12 mouse cellular contexts compared by ENCODE assay signal in the genomic region with DNA sequence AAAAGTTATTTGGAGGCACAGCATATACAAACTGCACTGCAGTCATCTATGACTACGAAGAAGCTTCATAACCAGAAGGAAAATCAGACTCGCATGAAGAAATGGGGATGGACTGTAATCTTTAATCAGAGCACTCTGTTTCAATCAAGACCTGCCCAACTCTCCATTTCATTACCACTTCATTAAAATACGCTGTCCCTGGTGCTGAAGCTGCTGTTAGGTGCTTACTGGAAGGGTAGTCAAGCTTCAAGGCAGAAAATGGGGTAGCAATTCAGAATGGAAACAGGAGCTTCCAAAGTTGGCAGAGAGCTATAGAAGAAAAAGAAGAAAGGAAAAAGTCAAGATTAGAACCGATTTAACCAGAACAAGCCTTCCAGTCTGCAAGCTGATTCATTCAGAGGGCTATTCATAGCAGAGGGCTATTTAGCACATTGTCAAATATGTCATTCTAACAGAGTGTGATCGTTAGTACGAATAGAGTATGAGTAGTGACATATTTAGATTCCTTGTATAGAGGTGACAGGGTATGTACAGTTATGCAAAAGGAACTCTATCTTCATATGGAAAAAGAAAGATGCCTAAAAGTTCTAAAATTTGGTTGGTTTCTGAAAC.
A peak's percentile ranks its signal among the peaks of the same experiment; 100 is the strongest.
DNase-seq lines count a peak whose midpoint lies in the region; ATAC-seq lines count a peak whose summit lies in the region.
"Had no signal": no experiment of that assay in that cellular context is flagged by ENCODE, and none has a peak within 500 bp of the region (broad histone marks: within the 10 kb centered on the region; RNA-seq: fewer than 3 reads in every experiment).

No protein-coding gene starts in this region.

- no peaks in the 10 kb centered on the region for H3K36me3 ChIP-seq in hindbrain, embryonic 14.5 days (replicated peaks; ENCODE audit: control insufficient read depth, insufficient read depth)
- H3K36me3 ChIP-seq in hindbrain, embryonic 13.5 days, result no peaks in the 10 kb centered on the region
- no peaks in the 10 kb centered on the region for H3K36me3 ChIP-seq in embryonic facial prominence, embryonic 14.5 days (ENCODE audit: control insufficient read depth, insufficient read depth, low read length)
- H3K36me3 ChIP-seq: heart, embryonic 13.5 days; midbrain, embryonic 15.5 days had no signal

- no peak overlapping the region for H3K4me2 ChIP-seq in hindbrain, embryonic 14.5 days (replicated peaks)
- no peak overlapping the region for H3K4me2 ChIP-seq in hindbrain, embryonic 13.5 days
- no peak overlapping the region for H3K4me2 ChIP-seq in embryonic facial prominence, embryonic 14.5 days (ENCODE audit: low read depth, low read length)
- H3K4me2 ChIP-seq: heart, embryonic 13.5 days; liver, embryonic 11.5 days; midbrain, embryonic 15.5 days had no signal

- H3K9me3 ChIP-seq in hindbrain, embryonic 14.5 days (ENCODE audit: control insufficient read depth, low read length), result no peaks in the 10 kb centered on the region
- H3K9me3 ChIP-seq in hindbrain, embryonic 13.5 days, result no peaks in the 10 kb centered on the region
- no peaks in the 10 kb centered on the region for H3K9me3 ChIP-seq in embryonic facial prominence, embryonic 14.5 days (ENCODE audit: control insufficient read depth, low read length)
- H3K9me3 ChIP-seq: heart, embryonic 13.5 days; midbrain, embryonic 15.5 days had no signal

- H3K27me3 ChIP-seq in hindbrain, embryonic 14.5 days (ENCODE audit: control insufficient read depth, insufficient read depth, low read length), result no peaks in the 10 kb centered on the region
- no peaks in the 10 kb centered on the region for H3K27me3 ChIP-seq in hindbrain, embryonic 13.5 days
- H3K27me3 ChIP-seq in embryonic facial prominence, embryonic 14.5 days (replicated peaks; ENCODE audit: control insufficient read depth, insufficient read depth, low read length), result no peaks in the 10 kb centered on the region
- H3K27me3 ChIP-seq: heart, embryonic 13.5 days; midbrain, embryonic 15.5 days had no signal

- no peaks in the 10 kb centered on the region for H3K4me1 ChIP-seq in hindbrain, embryonic 14.5 days (replicated peaks; ENCODE audit: control insufficient read depth, insufficient read depth, low read length)
- H3K4me1 ChIP-seq in hindbrain, embryonic 13.5 days (replicated peaks), result no peaks in the 10 kb centered on the region
- no peaks in the 10 kb centered on the region for H3K4me1 ChIP-seq in embryonic facial prominence, embryonic 14.5 days (ENCODE audit: control insufficient read depth, insufficient read depth, low read length)
- H3K4me1 ChIP-seq: heart, embryonic 13.5 days; midbrain, embryonic 15.5 days had no signal

- H3K4me3 ChIP-seq in hindbrain, embryonic 14.5 days (replicated peaks; ENCODE audit: low read length), result no peak overlapping the region
- no peak overlapping the region for H3K4me3 ChIP-seq in hindbrain, embryonic 13.5 days
- no peak overlapping the region for H3K4me3 ChIP-seq in embryonic facial prominence, embryonic 14.5 days (ENCODE audit: low read depth, low read length)
- H3K4me3 ChIP-seq: heart, embryonic 13.5 days; midbrain, embryonic 15.5 days had no signal

- H3K9ac ChIP-seq in hindbrain, embryonic 14.5 days, result no peak overlapping the region
- no peak overlapping the region for H3K9ac ChIP-seq in hindbrain, embryonic 13.5 days
- no peak overlapping the region for H3K9ac ChIP-seq in embryonic facial prominence, embryonic 14.5 days (ENCODE audit: low read depth, low read length)
- H3K9ac ChIP-seq: heart, embryonic 13.5 days; midbrain, embryonic 15.5 days had no signal

- ATAC-seq in hindbrain, embryonic 14.5 days (ENCODE audit: low FRiP score), result no peak
- ATAC-seq in hindbrain, embryonic 13.5 days (ENCODE audit: low FRiP score), result no peak
- ATAC-seq in embryonic facial prominence, embryonic 14.5 days (ENCODE audit: low read depth), result no peak
- ATAC-seq in megakaryocyte, adult 5-6 weeks (ENCODE audit: poor library complexity, severe bottlenecking), result no peak
- ATAC-seq: midbrain, embryonic 15.5 days had no signal

- peak; percentile 37 for DNase-seq in hindbrain, embryonic 14.5 days (ENCODE audit: low spot score)
- DNase-seq in testis, postnatal 10 days (ENCODE audit: low spot score), result peak; percentile 40
- no peak for DNase-seq in testis, postnatal 14 days (ENCODE audit: low spot score)
- peak; percentile 81 for DNase-seq in embryonic facial prominence, embryonic 14.5 days (ENCODE audit: low spot score)
- no peak for DNase-seq in cerebellum, adult 11-12 months
- no peak for DNase-seq in right cerebral cortex, adult 2 months (ENCODE audit: low spot score in 2 of 2)
- DNase-seq: thymus, postnatal 14 days had no signal

- 62% methylated on average over 6 of the region's 6 CpGs for WGBS in hindbrain, embryonic 14.5 days
- WGBS in hindbrain, embryonic 13.5 days, result 61% methylated on average over 6 of the region's 6 CpGs
- WGBS in embryonic facial prominence, embryonic 14.5 days, result 57% methylated on average over 6 of the region's 6 CpGs

- H3K27ac ChIP-seq in hindbrain, embryonic 14.5 days, result no peak overlapping the region
- no peak overlapping the region for H3K27ac ChIP-seq in hindbrain, embryonic 13.5 days
- no peak overlapping the region for H3K27ac ChIP-seq in embryonic facial prominence, embryonic 14.5 days (replicated peaks; ENCODE audit: low read depth, low read length)
- H3K27ac ChIP-seq: heart, embryonic 13.5 days; midbrain, embryonic 15.5 days had no signal

Comparison
In these comparisons a context has a peak if more than half of its experiments do, and no peak if none do; other contexts are left out.
1. DNase-seq: peak in hindbrain, embryonic 14.5 days (single experiment), testis, postnatal 10 days (single experiment) and embryonic facial prominence, embryonic 14.5 days (single experiment); none in testis, postnatal 14 days (single experiment), cerebellum, adult 11-12 months (single experiment) and right cerebral cortex, adult 2 months (0 of 2).